Mouse (Mus musculus) lung, postnatal 0 days (tissue): ENCODE data around the gene Nid1.

Source experiments
- CTCF ChIP-seq: IDR thresholded peaks from 2 replicates; pipeline ENCODE4 v1.5.1; 2016; ENCODE audit warnings: antibody characterized with exemption, mild to moderate bottlenecking
- EP300 ChIP-seq: IDR thresholded peaks from 2 replicates; pipeline ENCODE4 v1.6.1; 2016; ENCODE audit warnings: antibody characterized with exemption, mild to moderate bottlenecking, control low read depth

- TF ChIP-seq CTCF (no peak), EP300 (no peak)
Measured at GRCm38 (mm10) chr13:13477046-13477445, 39.7 kb downstream of the Nid1 start.
